Mouse (Mus musculus): ENCODE measurements around the gene Rnase12. TPM values are rescaled to one million over a fixed set of nuclear protein-coding genes. Genes with fewer than 3 reads are reported as not detected.

The Rnase12 gene
- polyA plus RNA-seq, 1 experiment from 2014 or later, result not detected

- H3K4me2 ChIP-seq (ENCODE audit: low read depth, low read length), result no peak within 1 kb of the TSS
- H3K27ac ChIP-seq (ENCODE audit: low read depth, low read length), result no peak within 1 kb of the TSS
- ATAC-seq (ENCODE audit: low read depth), result no peak
- no peak within 1 kb of the TSS for H3K4me3 ChIP-seq (ENCODE audit: low read depth, low read length)
- no peaks in the 10 kb centered on the region for H3K9me3 ChIP-seq (ENCODE audit: control insufficient read depth, low read length)
- H3K27me3 ChIP-seq (ENCODE audit: control insufficient read depth, insufficient read depth, low read length), result no peaks in the 10 kb centered on the region
- 83% methylated on average over 3 of the region's 3 CpGs for WGBS
- H3K36me3 ChIP-seq (ENCODE audit: control insufficient read depth, insufficient read depth, low read length), result no peaks in the 10 kb centered on the region
- H3K4me1 ChIP-seq (ENCODE audit: control insufficient read depth, insufficient read depth, low read length), result no peaks in the 10 kb centered on the region
- H3K9ac ChIP-seq (replicated peaks; ENCODE audit: low read depth, low read length), result no peak within 1 kb of the TSS
Observed at GRCm38 (mm10) chr14:51074335-51074734, 16.9 kb upstream of the Rnase12 start, which contains the start of gene Olfr750. Olfr750 (minus strand) TSS chr14:51074435.

GRCm38 (mm10) chr14:51069617-51070016 lies 12.2 kb upstream of the Rnase12 start:
- Histone ChIP-seq H3K4me2 (ENCODE audit: low read depth, low read length) (no peak overlapping the region), H3K27me3 (ENCODE audit: control insufficient read depth, insufficient read depth, low read length) (no peaks in the 10 kb centered on the region), H3K9me3 (ENCODE audit: control insufficient read depth, low read length) (no peaks in the 10 kb centered on the region), H3K4me1 (ENCODE audit: control insufficient read depth, insufficient read depth, low read length) (no peaks in the 10 kb centered on the region), H3K4me3 (ENCODE audit: low read depth, low read length) (no peak overlapping the region), H3K27ac (ENCODE audit: low read depth, low read length) (no peak overlapping the region), H3K36me3 (ENCODE audit: control insufficient read depth, insufficient read depth, low read length) (no peaks in the 10 kb centered on the region), H3K9ac (replicated peaks; ENCODE audit: low read depth, low read length) (no peak overlapping the region)
- 92% methylated on average over 2 of the region's 2 CpGs for WGBS
- ATAC-seq (ENCODE audit: low read depth), result no peak

- no peak overlapping the region for H3K4me2 ChIP-seq (ENCODE audit: low read depth, low read length)
- no peak overlapping the region for H3K4me3 ChIP-seq (ENCODE audit: low read depth, low read length)
- no peaks in the 10 kb centered on the region for H3K27me3 ChIP-seq (ENCODE audit: control insufficient read depth, insufficient read depth, low read length)
- WGBS, result 93% methylated on average over 5 of the region's 5 CpGs
- no peaks in the 10 kb centered on the region for H3K9me3 ChIP-seq (ENCODE audit: control insufficient read depth, low read length)
- H3K27ac ChIP-seq (ENCODE audit: low read depth, low read length), result no peak overlapping the region
- H3K4me1 ChIP-seq (ENCODE audit: control insufficient read depth, insufficient read depth, low read length), result no peaks in the 10 kb centered on the region
- no peaks in the 10 kb centered on the region for H3K36me3 ChIP-seq (ENCODE audit: control insufficient read depth, insufficient read depth, low read length)
- H3K9ac ChIP-seq (replicated peaks; ENCODE audit: low read depth, low read length), result no peak overlapping the region
- ATAC-seq (ENCODE audit: low read depth), result no peak
Observed at GRCm38 (mm10) chr14:51068956-51069355, 11.5 kb upstream of the Rnase12 start.

- no peak overlapping the region for H3K27ac ChIP-seq (ENCODE audit: low read depth, low read length)
- no peak overlapping the region for H3K4me2 ChIP-seq (ENCODE audit: low read depth, low read length)
- H3K9me3 ChIP-seq (ENCODE audit: control insufficient read depth, low read length), result no peaks in the 10 kb centered on the region
- no peaks in the 10 kb centered on the region for H3K36me3 ChIP-seq (ENCODE audit: control insufficient read depth, insufficient read depth, low read length)
- H3K9ac ChIP-seq (replicated peaks; ENCODE audit: low read depth, low read length), result no peak overlapping the region
- no peak for ATAC-seq (ENCODE audit: low read depth)
- H3K4me1 ChIP-seq (ENCODE audit: control insufficient read depth, insufficient read depth, low read length), result no peaks in the 10 kb centered on the region
- H3K27me3 ChIP-seq (ENCODE audit: control insufficient read depth, insufficient read depth, low read length), result no peaks in the 10 kb centered on the region
- H3K4me3 ChIP-seq (ENCODE audit: low read depth, low read length), result no peak overlapping the region
- 85% methylated on average over 5 of the region's 5 CpGs for WGBS
Observed at GRCm38 (mm10) chr14:51060761-51061160, 3.3 kb upstream of the Rnase12 start.

DNA sequence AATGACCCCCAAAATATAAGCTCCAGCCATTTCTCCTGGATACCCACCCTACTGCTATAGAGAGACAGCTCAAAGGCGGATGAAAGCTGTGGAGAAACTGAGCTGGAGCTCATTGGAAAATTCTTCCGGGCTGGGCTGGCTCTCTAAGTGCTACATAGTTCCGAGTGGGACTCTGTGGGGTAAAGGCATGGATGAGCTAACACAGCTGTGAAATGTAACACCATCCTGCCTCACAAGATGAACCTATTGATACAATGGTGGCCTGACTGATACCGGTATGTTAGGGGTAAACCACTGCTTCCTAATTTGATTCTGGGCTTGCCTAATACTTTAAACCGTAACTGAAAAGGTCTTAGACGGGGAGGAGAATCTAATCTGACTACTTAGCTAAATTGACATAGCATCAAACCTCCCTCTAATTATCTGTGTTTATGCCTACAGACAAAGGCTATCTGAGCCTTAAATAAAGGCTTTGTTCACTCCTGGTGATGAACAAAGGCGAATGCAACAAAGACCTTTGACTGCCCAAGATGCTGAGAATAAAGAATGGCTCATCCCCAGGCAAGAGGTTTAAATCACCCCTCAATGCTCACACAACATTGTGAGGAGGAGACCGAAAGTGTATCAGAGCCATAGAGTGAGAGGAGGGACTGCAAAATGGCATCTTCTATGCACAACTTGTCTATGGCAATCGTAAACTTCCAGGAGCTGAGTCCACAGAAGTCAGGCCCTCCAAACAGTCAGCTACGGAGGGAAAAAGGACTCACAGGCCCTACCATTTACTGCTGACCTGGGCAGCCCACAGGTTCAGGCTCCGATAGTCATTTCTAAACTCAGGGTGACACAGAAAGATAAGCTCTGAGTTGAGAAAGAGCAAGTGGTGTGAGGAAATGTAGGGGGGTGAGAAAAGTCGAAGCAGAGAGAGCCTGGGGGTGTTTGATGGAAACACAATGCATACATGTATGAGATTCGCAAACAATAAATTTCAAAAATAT lies 2.9 kb downstream of the Rnase12 start:
- no peak overlapping the region for H3K27ac ChIP-seq (ENCODE audit: low read depth, low read length)
- H3K9me3 ChIP-seq (ENCODE audit: control insufficient read depth, low read length), result no peaks in the 10 kb centered on the region
- H3K4me1 ChIP-seq (ENCODE audit: control insufficient read depth, insufficient read depth, low read length), result no peaks in the 10 kb centered on the region
- H3K27me3 ChIP-seq (ENCODE audit: control insufficient read depth, insufficient read depth, low read length), result no peaks in the 10 kb centered on the region
- no peaks in the 10 kb centered on the region for H3K36me3 ChIP-seq (ENCODE audit: control insufficient read depth, insufficient read depth, low read length)
- H3K9ac ChIP-seq (replicated peaks; ENCODE audit: low read depth, low read length), result no peak overlapping the region
- WGBS, result 28% methylated on average over 13 of the region's 13 CpGs
- no peak overlapping the region for H3K4me3 ChIP-seq (ENCODE audit: low read depth, low read length)
- ATAC-seq (ENCODE audit: low read depth), result no peak
- no peak overlapping the region for H3K4me2 ChIP-seq (ENCODE audit: low read depth, low read length)

DNA sequence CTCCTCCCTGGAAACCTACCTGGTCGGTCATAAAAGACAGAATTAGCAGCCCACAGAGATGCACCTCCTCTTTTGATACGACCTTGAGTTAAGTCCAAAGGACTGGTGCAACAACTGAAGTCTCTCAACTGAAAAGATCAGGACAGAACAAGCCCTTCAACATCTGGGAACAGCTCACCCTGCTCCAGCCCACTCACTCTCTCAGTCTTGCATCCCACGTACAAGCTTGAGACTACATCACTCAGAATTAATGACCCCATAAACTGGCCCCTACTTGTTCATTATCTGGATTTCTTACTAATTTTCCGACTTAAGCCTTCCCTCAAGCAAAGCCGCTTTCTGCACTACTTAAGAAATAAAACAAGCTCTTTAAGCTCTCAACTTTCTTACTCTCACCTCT lies 4.3 kb downstream of the Rnase12 start:
- H3K4me1 ChIP-seq (ENCODE audit: control insufficient read depth, insufficient read depth, low read length), result no peaks in the 10 kb centered on the region
- no peaks in the 10 kb centered on the region for H3K36me3 ChIP-seq (ENCODE audit: control insufficient read depth, insufficient read depth, low read length)
- H3K4me2 ChIP-seq (ENCODE audit: low read depth, low read length), result no peak overlapping the region
- H3K9me3 ChIP-seq (ENCODE audit: control insufficient read depth, low read length), result no peaks in the 10 kb centered on the region
- no peak overlapping the region for H3K4me3 ChIP-seq (ENCODE audit: low read depth, low read length)
- H3K27me3 ChIP-seq (ENCODE audit: control insufficient read depth, insufficient read depth, low read length), result no peaks in the 10 kb centered on the region
- no peak overlapping the region for H3K27ac ChIP-seq (ENCODE audit: low read depth, low read length)
- no peak overlapping the region for H3K9ac ChIP-seq (replicated peaks; ENCODE audit: low read depth, low read length)
- 59% methylated on average over 5 of the region's 5 CpGs for WGBS
- no peak for ATAC-seq (ENCODE audit: low read depth)

DNA sequence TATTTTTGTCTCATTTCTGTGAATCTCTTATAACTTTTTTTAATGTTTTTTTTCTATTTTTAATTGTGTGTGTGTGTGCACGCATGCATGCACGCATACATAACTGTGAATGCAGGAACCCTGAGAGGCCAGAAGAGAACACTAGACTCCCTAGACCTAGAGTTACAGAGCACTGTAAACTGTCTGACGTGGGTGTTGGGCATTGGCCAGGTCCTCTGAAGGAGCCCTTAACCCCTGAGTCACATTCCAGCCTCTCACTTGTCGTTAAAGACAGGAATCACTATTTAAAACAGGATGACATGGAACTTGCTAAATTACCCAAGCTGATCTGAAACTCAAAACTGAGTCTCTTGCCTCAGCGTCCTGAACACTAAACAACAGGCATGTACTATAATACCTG lies 5.5 kb downstream of the Rnase12 start:
- H3K4me1 ChIP-seq (ENCODE audit: control insufficient read depth, insufficient read depth, low read length), result no peaks in the 10 kb centered on the region
- no peaks in the 10 kb centered on the region for H3K9me3 ChIP-seq (ENCODE audit: control insufficient read depth, low read length)
- no peaks in the 10 kb centered on the region for H3K36me3 ChIP-seq (ENCODE audit: control insufficient read depth, insufficient read depth, low read length)
- H3K4me2 ChIP-seq (ENCODE audit: low read depth, low read length), result no peak overlapping the region
- no peak overlapping the region for H3K9ac ChIP-seq (replicated peaks; ENCODE audit: low read depth, low read length)
- no peak overlapping the region for H3K4me3 ChIP-seq (ENCODE audit: low read depth, low read length)
- ATAC-seq (ENCODE audit: low read depth), result no peak
- no peak overlapping the region for H3K27ac ChIP-seq (ENCODE audit: low read depth, low read length)
- 63% methylated on average over 5 of the region's 5 CpGs for WGBS
- H3K27me3 ChIP-seq (ENCODE audit: control insufficient read depth, insufficient read depth, low read length), result no peaks in the 10 kb centered on the region

GRCm38 (mm10) chr14:51050063-51050462 lies 7.4 kb downstream of the Rnase12 start, which contains the start of gene Rnase11:
Rnase11 (minus strand) TSS chr14:51050163.
- WGBS, result 86% methylated on average over 2 of the region's 2 CpGs
- no peak for ATAC-seq (ENCODE audit: low read depth)

GRCm38 (mm10) chr14:51047846-51048245 lies 9.6 kb downstream of the Rnase12 start:
- no peak overlapping the region for H3K27ac ChIP-seq (ENCODE audit: low read depth, low read length)
- no peaks in the 10 kb centered on the region for H3K36me3 ChIP-seq (ENCODE audit: control insufficient read depth, insufficient read depth, low read length)
- H3K27me3 ChIP-seq (ENCODE audit: control insufficient read depth, insufficient read depth, low read length), result no peaks in the 10 kb centered on the region
- H3K9me3 ChIP-seq (ENCODE audit: control insufficient read depth, low read length), result no peaks in the 10 kb centered on the region
- H3K9ac ChIP-seq (replicated peaks; ENCODE audit: low read depth, low read length), result no peak overlapping the region
- H3K4me2 ChIP-seq (ENCODE audit: low read depth, low read length), result no peak overlapping the region
- H3K4me1 ChIP-seq (ENCODE audit: control insufficient read depth, insufficient read depth, low read length), result no peaks in the 10 kb centered on the region
- H3K4me3 ChIP-seq (ENCODE audit: low read depth, low read length), result no peak overlapping the region
- ATAC-seq (ENCODE audit: low read depth), result no peak
- 72% methylated on average over 5 of the region's 5 CpGs for WGBS

More at GRCm38 (mm10) chr14:51050063-51050462, 7.4 kb downstream of the Rnase12 start, which contains the start of gene Rnase11:
- H3K4me3 ChIP-seq (ENCODE audit: low read depth, low read length), result no peak within 1 kb of the TSS
- no peaks in the 10 kb centered on the region for H3K27me3 ChIP-seq (ENCODE audit: control insufficient read depth, insufficient read depth, low read length)
- no peak within 1 kb of the TSS for H3K4me2 ChIP-seq (ENCODE audit: low read depth, low read length)
- H3K36me3 ChIP-seq (ENCODE audit: control insufficient read depth, insufficient read depth, low read length), result no peaks in the 10 kb centered on the region
- no peak within 1 kb of the TSS for H3K27ac ChIP-seq (ENCODE audit: low read depth, low read length)
- no peaks in the 10 kb centered on the region for H3K9me3 ChIP-seq (ENCODE audit: control insufficient read depth, low read length)
- no peak within 1 kb of the TSS for H3K9ac ChIP-seq (replicated peaks; ENCODE audit: low read depth, low read length)
- no peaks in the 10 kb centered on the region for H3K4me1 ChIP-seq (ENCODE audit: control insufficient read depth, insufficient read depth, low read length)
